Mouse (Mus musculus) bone marrow, adult 2 months (tissue): ENCODE data around the gene Vwa3a. TPM values are rescaled to one million over a fixed set of nuclear protein-coding genes. Genes with fewer than 3 reads are reported as not detected.

Experiments
- H3K27ac ChIP-seq: fragments of 200-500 bp; 2 replicates; pipeline ENCODE4 v1.5.1; 2012; ENCODE audit warnings: low read depth, mild to moderate bottlenecking, control low read depth, inconsistent platforms, low read length; ENCODE audit not compliant: control insufficient read depth, poor library complexity, insufficient read depth
- H3K4me1 ChIP-seq: fragments of 200-500 bp; 2 replicates; pipeline ENCODE4 v1.6.1; 2011; ENCODE audit warnings: low read length; ENCODE audit not compliant: control insufficient read depth, insufficient read depth
- H3K4me3 ChIP-seq: fragments of 200-500 bp; replicated peaks from 2 replicates; pipeline ENCODE3; 2011; ENCODE audit warnings: mild to moderate bottlenecking, low read depth, low read length, control low read depth; ENCODE audit not compliant: control insufficient read depth
- CTCF ChIP-seq: fragments of 200-500 bp; IDR thresholded peaks from 2 replicates; pipeline ENCODE4 v1.5.1; 2011; ENCODE audit warnings: low read length, control low read depth; ENCODE audit not compliant: control insufficient read depth, insufficient read depth
- POLR2A ChIP-seq: fragments of 200-500 bp; IDR thresholded peaks from 2 replicates; pipeline ENCODE4 v1.6.1; 2011; ENCODE audit warnings: low read depth, mild to moderate bottlenecking, control low read depth, low read length, borderline replicate concordance; ENCODE audit not compliant: control insufficient read depth
- WGBS: fragments of 180-500 bp; shearing (Covaris S2); methylation state at CpG from one replicate; pipeline ENCODE4 v1.1.7; 2018; 5-methylcytosine and 5-hydroxymethylcytosine counted together
- polyA plus RNA-seq: library from polyadenylated mRNA; stranded (reverse); fragments of >200 nt; gene quantifications from 2 replicates; pipeline ENCODE4 v1.2.4, GENCODE M21; 2011; ENCODE audit warnings: low replicate concordance; ENCODE audit not compliant: missing spikeins, insufficient read depth, insufficient read length

The Vwa3a gene
- polyA plus RNA-seq, 1 experiment, result not detected

- H3K4me3 ChIP-seq, result peak overlapping the region; percentile 56
- peaks cover under 1% of the 10 kb centered on the region; the same call in 1 of the 2 replicates for H3K4me1 ChIP-seq
- no peak overlapping the region for H3K27ac ChIP-seq
- TF ChIP-seq CTCF, result no peak
- TF ChIP-seq POLR2A, result no peak
- WGBS, result 11% methylated on average over 12 of the region's 12 CpGs
Observed at GRCm38 (mm10) chr7:120836361-120836760, 97.2 kb downstream of the Vwa3a start.

- H3K27ac ChIP-seq, result no peak overlapping the region
- no peak overlapping the region for H3K4me3 ChIP-seq
- 69% methylated on average over 5 of the region's 5 CpGs for WGBS
- TF ChIP-seq CTCF, result no peak
- TF ChIP-seq POLR2A, result no peak
- H3K4me1 ChIP-seq, result no peaks in the 10 kb centered on the region; the same call in 1 of the 2 replicates
Observed at GRCm38 (mm10) chr7:120838436-120839160, 99.5 kb downstream of the Vwa3a start.

GRCm38 (mm10) chr7:120839786-120840185 is 100.7 kb downstream of the Vwa3a start:
- H3K4me3 ChIP-seq, result no peak overlapping the region
- TF ChIP-seq CTCF, result no peak
- TF ChIP-seq POLR2A, result no peak
- 91% methylated on average over 2 of the region's 2 CpGs for WGBS
- H3K27ac ChIP-seq, result no peak overlapping the region
- no peaks in the 10 kb centered on the region; the same call in 1 of the 2 replicates for H3K4me1 ChIP-seq

- WGBS, result 4% methylated on average over 35 of the region's 35 CpGs
- peak within 1 kb of the TSS; percentile 81 for H3K4me3 ChIP-seq
- TF ChIP-seq POLR2A, result peak; percentile 53; the same call in 1 of the 2 replicates
- peak; percentile 61 for TF ChIP-seq CTCF
- H3K4me1 ChIP-seq, result peaks cover 2% of the 10 kb centered on the region; the same call in 1 of the 2 replicates
- peak within 1 kb of the TSS; percentile 89 for H3K27ac ChIP-seq
Observed at GRCm38 (mm10) chr7:120842345-120843036, 103.4 kb downstream of the Vwa3a start, which contains the start of gene Eef2k. Eef2k (plus strand) TSS chr7:120842831.

- under 1% methylated on average over 40 of the region's 40 CpGs for WGBS
- Histone ChIP-seq H3K27ac (peak overlapping the region; percentile 89), H3K4me1 (peaks cover 2% of the 10 kb centered on the region; the same call in 1 of the 2 replicates), H3K4me3 (peak overlapping the region; percentile 81)
- TF ChIP-seq CTCF, result no peak
- peak; percentile 24; the same call in 1 of the 2 replicates for TF ChIP-seq POLR2A
Observed at GRCm38 (mm10) chr7:120843037-120843621, 104.0 kb downstream of the Vwa3a start.

- peak overlapping the region; percentile 81 for H3K4me3 ChIP-seq
- peaks cover 2% of the 10 kb centered on the region; the same call in 1 of the 2 replicates for H3K4me1 ChIP-seq
- TF ChIP-seq POLR2A (no peak), CTCF (no peak)
- H3K27ac ChIP-seq, result peak overlapping the region; percentile 89
- WGBS, result 1% methylated on average over 16 of the region's 16 CpGs
Observed at GRCm38 (mm10) chr7:120843852-120844435, 104.8 kb downstream of the Vwa3a start.

- WGBS, result 13% methylated on average over 9 of the region's 9 CpGs
- Histone ChIP-seq H3K4me1 (peaks cover 2% of the 10 kb centered on the region; the same call in 1 of the 2 replicates), H3K4me3 (peak overlapping the region; percentile 81), H3K27ac (peak overlapping the region; percentile 89; the same call in 1 of the 2 replicates)
- TF ChIP-seq CTCF (no peak), POLR2A (no peak)
Observed at GRCm38 (mm10) chr7:120844689-120845088, 105.6 kb downstream of the Vwa3a start.
